Mouse (Mus musculus) granulocyte monocyte progenitor cell, adult 5-6 weeks (primary cell): ENCODE results near the gene Palmd. TPM values are rescaled to one million over a fixed set of nuclear protein-coding genes. Genes with fewer than 3 reads are reported as not detected.

Source experiments
- ATAC-seq: replicated peaks from 2 replicates; pipeline ENCODE4 v1.8.0; 2016; ENCODE audit warnings: mild to moderate bottlenecking, moderate TSS enrichment, inconsistent platforms; ENCODE audit not compliant: poor library complexity, severe bottlenecking
- total RNA-seq, 2 experiments: library from RNA; stranded (forward) in 1 of 2; stranded (reverse) in 1 of 2; fragments of 200-712, 200-1000 nt in 1 of 2; fragments of >200 nt in 1 of 2; fragmentation: Nextera tagmentation in 1 of 2; gene quantifications; 2 replicates each; pipeline ENCODE4 v1.2.3; 2014 to 2017

The Palmd gene
- total RNA-seq, 2 experiments from 2014 or later = not detected

GRCm38 (mm10) chr3:116906596-116906995, 62.2 kb downstream of the Palmd start:
- no peak for ATAC-seq

- ATAC-seq = no peak
These were observed 62.9 kb downstream of the Palmd start for GRCm38 (mm10) chr3:116905898-116906297.

- peak; percentile 63 for ATAC-seq
These were observed 64.6 kb downstream of the Palmd start for GRCm38 (mm10) chr3:116904158-116904557.

GRCm38 (mm10) chr3:116892872-116893271, 75.9 kb downstream of the Palmd start:
- peak; percentile 91 for ATAC-seq

- no peak for ATAC-seq
These were observed 76.6 kb downstream of the Palmd start for GRCm38 (mm10) chr3:116892206-116892563.

GRCm38 (mm10) chr3:116891436-116892205, 77.2 kb downstream of the Palmd start:
- no peak for ATAC-seq

- no peak for ATAC-seq
These were observed 78.2 kb downstream of the Palmd start for GRCm38 (mm10) chr3:116890576-116890975.

- no peak for ATAC-seq
These were observed 79.4 kb downstream of the Palmd start for GRCm38 (mm10) chr3:116889358-116889757.

- no peak for ATAC-seq
These were observed 83.8 kb downstream of the Palmd start for GRCm38 (mm10) chr3:116884941-116885340.

- ATAC-seq = no peak
These were observed 86.4 kb downstream of the Palmd start for GRCm38 (mm10) chr3:116882221-116882960.

GRCm38 (mm10) chr3:116870372-116870771, 98.4 kb downstream of the Palmd start:
- ATAC-seq = no peak

Other genes with a start within 250 kb of the Palmd start
- gene Agl, start 160.8 kb downstream of the Palmd start, total RNA-seq (2014; fragmentation: Nextera tagmentation) = 21.0 and 26.1 TPM in 2 replicates
- 11.1 and 12.5 TPM in 2 replicates for gene Agl, start 160.8 kb downstream of the Palmd start, total RNA-seq (2017)
- 77.3 and 86.5 TPM in 2 replicates for gene Frrs1, start 109.5 kb downstream of the Palmd start, total RNA-seq (2014; fragmentation: Nextera tagmentation)
- 40.2 and 56.2 TPM in 2 replicates for gene Frrs1, start 109.5 kb downstream of the Palmd start, total RNA-seq (2017)
- gene 4930455H04Rik, start 720 bp downstream of the Palmd start, total RNA-seq (2014; fragmentation: Nextera tagmentation) = not detected in 2 replicates
- gene 4930455H04Rik, start 720 bp downstream of the Palmd start, total RNA-seq (2017) = not detected in 2 replicates